Mouse (Mus musculus) limb, embryonic 15.5 days (tissue): ENCODE data around the gene Galt. TPM values are rescaled to one million over a fixed set of nuclear protein-coding genes. Genes with fewer than 3 reads are reported as not detected.

ENCODE experiments used
- ATAC-seq: fragments of 200-750 bp; cut with Nextera tagmentation; 2 replicates; pipeline ENCODE4 v1.8.0; 2017; ENCODE audit warnings: low read depth, moderate TSS enrichment; ENCODE audit not compliant: insufficient number of reproducible peaks, low FRiP score, low TSS enrichment
- H3K27ac ChIP-seq: fragments of 300-500 bp; sonication (generic); 2 replicates; pipeline ENCODE4 v1.5.1; 2015; ENCODE audit warnings: moderate library complexity, mild to moderate bottlenecking, inconsistent platforms
- H3K27me3 ChIP-seq: fragments of 300-500 bp; sonication (generic); 2 replicates; pipeline ENCODE4 v1.6.1; 2015; ENCODE audit warnings: inconsistent platforms
- H3K36me3 ChIP-seq: fragments of 300-500 bp; sonication (generic); 2 replicates; pipeline ENCODE4 v1.6.1; 2015; ENCODE audit warnings: inconsistent platforms
- H3K4me1 ChIP-seq: fragments of 300-500 bp; sonication (generic); 2 replicates; pipeline ENCODE4 v1.6.1; 2015; ENCODE audit warnings: inconsistent platforms
- H3K4me2 ChIP-seq: fragments of 300-500 bp; sonication (generic); 2 replicates; pipeline ENCODE4 v1.6.1; 2015; ENCODE audit warnings: mild to moderate bottlenecking, inconsistent platforms
- H3K4me3 ChIP-seq: fragments of 300-500 bp; sonication (generic); 2 replicates; pipeline ENCODE4 v1.5.1; 2015; ENCODE audit warnings: mild to moderate bottlenecking, inconsistent platforms
- H3K9ac ChIP-seq: fragments of 300-500 bp; sonication (generic); 2 replicates; pipeline ENCODE4 v1.6.1; 2015; ENCODE audit warnings: inconsistent platforms
- H3K9me3 ChIP-seq: fragments of 300-500 bp; sonication (generic); 2 replicates; pipeline ENCODE4 v1.6.1; 2016; ENCODE audit warnings: inconsistent platforms
- WGBS: fragments of 180-500 bp; shearing (Covaris S2); methylation state at CpG from one replicate; pipeline ENCODE4 v1.1.7; 2015; 5-methylcytosine and 5-hydroxymethylcytosine counted together
- polyA plus RNA-seq: library from polyadenylated mRNA; unstranded; fragments of >200 nt; fragmentation: Nextera tagmentation; extraction: Ambion mirVana; gene quantifications from 2 replicates; pipeline ENCODE4 v1.2.1, GENCODE M21; 2015

Galt gene
- polyA plus RNA-seq, 1 experiment from 2014 or later: 38.7 TPM

DNA sequence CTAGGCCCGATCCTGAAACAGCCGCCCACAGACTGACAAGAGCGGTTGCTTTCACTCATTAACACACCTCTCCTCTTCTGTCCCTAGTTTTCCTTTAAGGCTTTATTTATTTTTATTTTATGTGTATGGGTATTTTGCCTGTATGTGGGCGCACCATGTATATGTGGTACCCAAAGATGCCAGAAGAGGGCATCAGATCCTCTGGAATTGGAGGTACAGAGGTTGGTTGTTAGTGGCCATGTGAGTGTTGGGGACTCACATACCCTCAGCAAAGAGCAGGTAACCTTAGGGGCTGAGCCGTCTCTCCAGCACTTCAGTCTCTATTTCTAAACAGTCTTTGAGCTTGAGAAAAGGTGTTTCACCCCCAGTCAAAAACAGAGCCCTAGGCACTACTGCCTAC lies 39.4 kb upstream of the Galt start:
- no peak for ATAC-seq
- Histone ChIP-seq H3K36me3 (peaks cover 53% of the 10 kb centered on the region), H3K9ac (no peak overlapping the region), H3K4me1 (peaks cover 45% of the 10 kb centered on the region), H3K27me3 (no peaks in the 10 kb centered on the region), H3K4me3 (no peak overlapping the region), H3K9me3 (no peaks in the 10 kb centered on the region), H3K27ac (no peak overlapping the region), H3K4me2 (no peak overlapping the region)
- WGBS: 85% methylated on average over 5 of the region's 5 CpGs

- peaks cover 39% of the 10 kb centered on the region for H3K4me1 ChIP-seq
- H3K36me3 ChIP-seq: peaks cover 49% of the 10 kb centered on the region
- H3K9ac ChIP-seq: no peak overlapping the region
- no peak overlapping the region for H3K4me2 ChIP-seq
- no peak for ATAC-seq
- H3K27ac ChIP-seq: 0 out of 2 replicates have a peak overlapping the region, but pooled peaks have one; percentile 47
- no peak overlapping the region for H3K4me3 ChIP-seq
- H3K27me3 ChIP-seq: no peaks in the 10 kb centered on the region
- 37% methylated on average over 6 of the region's 6 CpGs for WGBS
- H3K9me3 ChIP-seq: no peaks in the 10 kb centered on the region
Measured at GRCm38 (mm10) chr4:41716834-41717233, 38.2 kb upstream of the Galt start.

DNA sequence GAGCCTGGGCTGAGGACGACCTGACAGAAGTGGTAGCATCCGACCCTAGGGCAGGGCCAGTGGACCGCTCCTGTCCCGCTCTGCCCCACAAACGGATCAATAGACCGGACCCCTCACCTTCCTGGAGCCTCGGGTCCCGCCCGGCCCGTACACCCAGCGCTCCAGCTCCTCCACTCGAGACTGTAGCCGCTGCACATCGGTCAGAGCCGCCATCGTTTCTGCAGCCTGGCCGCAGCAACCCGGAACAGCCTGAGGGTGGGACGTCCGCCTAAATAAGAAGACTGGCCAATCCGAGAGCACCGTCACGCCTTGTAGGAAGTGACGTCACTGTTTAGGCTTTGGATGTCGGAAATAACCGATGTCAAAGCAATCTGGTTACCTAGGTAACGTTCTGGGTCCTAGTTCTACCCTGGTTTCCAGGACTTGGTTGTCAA lies 32.1 kb upstream of the Galt start, which contains the start of gene Dctn3:
Gene Dctn3, minus strand, starts transcription at position 253 of the 434 bp plus-strand sequence.
- ATAC-seq: peak; percentile 89
- H3K9me3 ChIP-seq: no peaks in the 10 kb centered on the region
- H3K4me1 ChIP-seq: peaks cover 22% of the 10 kb centered on the region
- peaks cover 25% of the 10 kb centered on the region for H3K36me3 ChIP-seq
- no peak within 1 kb of the TSS for H3K27ac ChIP-seq
- peak within 1 kb of the TSS; percentile 76 for H3K9ac ChIP-seq
- WGBS: under 1% methylated on average over 27 of the region's 27 CpGs
- peak within 1 kb of the TSS; percentile 76 for H3K4me2 ChIP-seq
- peak within 1 kb of the TSS; percentile 93 for H3K4me3 ChIP-seq
- peaks cover 45% of the 10 kb centered on the region for H3K27me3 ChIP-seq

DNA sequence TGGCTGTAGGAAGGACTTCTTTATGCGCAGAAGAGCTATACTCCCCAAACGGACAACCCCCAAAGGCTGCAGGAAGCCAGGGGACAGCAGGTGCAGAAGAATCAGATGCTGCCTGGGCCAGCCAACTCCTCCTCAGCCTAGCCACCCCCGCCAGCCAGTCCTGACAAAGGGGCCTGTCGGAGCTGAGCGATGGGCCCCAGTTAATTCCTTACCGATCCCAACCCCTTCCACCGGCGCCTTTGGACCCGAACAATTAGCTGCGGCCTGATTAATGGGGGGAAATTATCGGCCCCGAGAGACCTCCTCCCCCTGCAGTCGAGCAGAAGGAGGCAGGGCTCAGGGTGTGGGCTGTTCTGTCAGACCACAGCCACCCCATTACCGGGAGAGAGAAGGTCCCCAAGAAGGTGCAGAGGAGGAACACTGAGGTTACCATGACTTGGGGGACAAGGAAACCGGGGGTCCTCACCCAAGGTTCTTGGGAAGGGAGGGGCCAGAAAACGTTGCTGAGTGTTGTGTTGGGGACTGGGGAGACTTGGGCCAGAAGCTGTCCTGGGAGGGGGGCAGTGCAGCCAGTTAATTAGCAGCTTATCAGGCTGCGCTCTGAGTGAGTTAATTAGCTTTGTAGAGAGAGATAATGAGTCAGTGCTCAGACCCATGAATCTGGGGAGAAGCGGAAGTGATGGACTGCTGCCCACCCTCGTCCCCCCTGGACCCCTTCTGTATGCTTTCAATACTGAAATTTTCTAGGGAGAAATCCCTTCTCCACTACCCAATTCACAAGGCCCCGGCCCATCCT lies 28.0 kb upstream of the Galt start:
- no peak for ATAC-seq
- H3K27me3 ChIP-seq: peaks cover 80% of the 10 kb centered on the region
- 14% methylated on average over 20 of the region's 20 CpGs for WGBS
- no peak overlapping the region for H3K27ac ChIP-seq
- H3K4me3 ChIP-seq: no peak overlapping the region
- H3K36me3 ChIP-seq: no peaks in the 10 kb centered on the region
- H3K9ac ChIP-seq: no peak overlapping the region
- peaks cover 26% of the 10 kb centered on the region for H3K4me1 ChIP-seq
- no peaks in the 10 kb centered on the region for H3K9me3 ChIP-seq
- no peak overlapping the region for H3K4me2 ChIP-seq

DNA sequence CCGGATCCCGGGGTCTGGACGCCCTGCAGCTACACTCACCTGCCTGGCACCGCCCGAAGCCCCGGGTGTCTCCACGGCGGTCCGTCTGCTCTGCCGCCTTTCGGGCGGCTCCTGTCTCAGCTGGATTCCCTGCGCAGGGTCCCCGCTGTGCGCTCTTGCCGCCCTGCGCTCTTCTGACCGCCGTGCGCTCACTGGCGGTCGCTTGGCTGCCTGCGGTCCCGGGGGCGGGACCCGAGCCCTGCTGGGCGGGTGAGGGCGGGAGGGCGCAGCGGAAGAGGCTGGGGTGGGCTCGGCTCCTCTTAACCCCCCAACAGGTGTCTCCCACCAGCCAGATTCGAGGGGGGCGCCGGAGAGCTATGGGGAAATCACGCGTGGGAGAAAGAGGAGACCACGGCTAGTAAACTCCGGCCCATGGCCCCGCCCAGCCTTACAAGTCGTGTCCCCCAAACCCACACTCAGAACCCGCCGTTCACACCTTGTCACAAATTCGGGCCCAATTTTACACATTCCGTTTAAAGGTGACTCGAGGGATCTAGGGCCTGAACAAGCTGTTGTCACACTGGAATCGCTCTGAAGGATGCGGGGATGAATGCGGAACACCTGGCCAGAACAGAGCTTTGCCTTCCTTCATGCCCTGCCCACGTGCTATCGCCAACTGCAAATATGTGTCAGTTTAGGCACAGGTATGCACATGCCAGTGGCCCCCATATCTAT lies 23.8 kb upstream of the Galt start, which contains the start of gene Arid3c:
Gene Arid3c, minus strand, starts transcription at position 91 of the 714 bp plus-strand sequence.
- H3K27me3 ChIP-seq: peaks cover 71% of the 10 kb centered on the region
- no peaks in the 10 kb centered on the region for H3K9me3 ChIP-seq
- H3K4me2 ChIP-seq: peak within 1 kb of the TSS; percentile 53
- 0 out of 2 replicates have a peak within 1 kb of the TSS, but pooled peaks have one; percentile 3 for H3K9ac ChIP-seq
- no peaks in the 10 kb centered on the region for H3K36me3 ChIP-seq
- peak within 1 kb of the TSS; percentile 30 for H3K4me3 ChIP-seq
- no peak within 1 kb of the TSS for H3K27ac ChIP-seq
- no peak for ATAC-seq
- peaks cover 12% of the 10 kb centered on the region for H3K4me1 ChIP-seq
- 3% methylated on average over 50 of the region's 50 CpGs for WGBS

DNA sequence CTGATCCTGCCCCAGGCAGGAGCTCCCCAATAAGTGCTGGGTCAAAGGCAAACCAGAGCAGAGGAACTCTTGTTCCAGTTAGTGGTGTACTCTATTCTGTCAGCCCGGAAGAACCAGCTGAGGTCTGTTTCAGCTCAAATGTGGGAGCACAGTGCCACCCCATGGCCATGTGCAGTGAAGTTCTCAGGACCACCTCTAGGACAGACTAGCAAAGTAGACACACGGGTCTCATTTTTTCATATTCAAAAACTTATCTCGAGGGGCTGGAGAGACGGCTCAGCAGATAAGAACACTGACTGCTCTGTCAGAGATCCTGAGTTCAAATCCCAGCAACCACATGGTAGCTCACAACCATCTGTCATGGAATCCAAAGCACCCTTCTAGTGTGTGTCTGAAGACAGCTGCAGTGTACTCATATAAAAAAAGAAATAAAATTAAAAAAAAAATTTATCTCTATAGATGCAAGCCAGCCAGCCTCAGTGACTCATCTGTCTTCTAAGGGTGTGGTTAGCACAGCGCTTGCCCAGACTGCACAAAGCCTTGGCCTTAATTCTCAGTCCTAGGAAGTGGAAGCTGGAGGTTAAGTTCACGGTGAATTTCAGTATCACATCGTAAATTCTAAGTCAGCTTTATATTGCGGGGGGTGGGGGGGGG lies 17.3 kb upstream of the Galt start:
- no peak for ATAC-seq
- H3K9me3 ChIP-seq: no peaks in the 10 kb centered on the region
- no peak overlapping the region for H3K27ac ChIP-seq
- H3K4me2 ChIP-seq: no peak overlapping the region
- H3K27me3 ChIP-seq: peaks cover 13% of the 10 kb centered on the region
- H3K9ac ChIP-seq: no peak overlapping the region
- no peak overlapping the region for H3K4me3 ChIP-seq
- peaks cover 10% of the 10 kb centered on the region for H3K36me3 ChIP-seq
- WGBS: 21% methylated on average over 8 of the region's 8 CpGs
- H3K4me1 ChIP-seq: peaks cover 15% of the 10 kb centered on the region

DNA sequence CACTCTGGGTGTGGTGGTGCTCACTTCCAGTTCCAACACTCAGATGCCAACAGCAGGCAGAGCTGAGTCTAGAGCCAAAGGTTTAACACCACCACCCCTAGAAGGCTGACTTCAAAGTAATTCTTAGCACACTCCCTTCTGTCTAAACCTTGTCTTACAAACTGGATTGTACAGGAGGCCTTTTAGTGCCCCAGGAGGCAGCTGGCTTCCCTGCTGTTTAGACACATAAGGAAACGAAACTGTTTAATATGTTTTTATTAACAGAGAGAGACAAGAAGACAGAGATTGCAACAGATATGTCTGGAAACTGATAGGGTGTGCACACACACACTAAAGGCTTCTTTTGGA lies 16.8 kb upstream of the Galt start:
- Histone ChIP-seq H3K27ac (no peak overlapping the region), H3K36me3 (peaks cover 10% of the 10 kb centered on the region), H3K9ac (no peak overlapping the region), H3K4me3 (no peak overlapping the region), H3K27me3 (peaks cover 8% of the 10 kb centered on the region), H3K4me1 (peaks cover 15% of the 10 kb centered on the region), H3K9me3 (no peaks in the 10 kb centered on the region), H3K4me2 (no peak overlapping the region)
- 48% methylated on average over 1 of the region's 1 CpGs for WGBS
- ATAC-seq: no peak

DNA sequence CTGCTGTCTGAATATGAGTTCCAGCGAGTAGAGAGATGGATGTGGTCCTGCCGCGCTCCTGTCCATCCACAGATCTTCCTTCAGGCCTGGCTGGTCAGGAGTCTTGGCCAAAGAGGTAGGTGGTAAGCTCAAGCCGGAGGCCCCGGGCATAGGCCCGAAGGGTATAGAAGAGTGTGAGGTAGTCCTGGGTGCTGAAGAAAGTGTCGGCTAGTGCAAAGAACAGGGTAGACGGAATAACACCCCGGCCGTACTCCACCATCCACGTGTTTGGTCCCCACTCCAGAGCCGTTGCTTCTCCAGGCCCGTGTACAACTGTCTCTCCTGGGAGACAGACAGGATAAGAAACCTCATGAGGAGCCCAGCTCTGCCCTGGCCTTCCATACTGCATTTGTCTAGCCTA lies 15.8 kb upstream of the Galt start:
- no peaks in the 10 kb centered on the region for H3K9me3 ChIP-seq
- H3K36me3 ChIP-seq: peaks cover 10% of the 10 kb centered on the region
- H3K9ac ChIP-seq: no peak overlapping the region
- no peak overlapping the region for H3K4me2 ChIP-seq
- 92% methylated on average over 13 of the region's 13 CpGs for WGBS
- no peak for ATAC-seq
- no peaks in the 10 kb centered on the region for H3K27me3 ChIP-seq
- no peak overlapping the region for H3K27ac ChIP-seq
- H3K4me1 ChIP-seq: peaks cover 15% of the 10 kb centered on the region
- no peak overlapping the region for H3K4me3 ChIP-seq

GRCm38 (mm10) chr4:41740380-41741157 lies 14.5 kb upstream of the Galt start:
- Histone ChIP-seq H3K4me2 (peak overlapping the region; percentile 92), H3K9me3 (no peaks in the 10 kb centered on the region), H3K9ac (peak overlapping the region; percentile 60), H3K27ac (peak overlapping the region; percentile 89), H3K4me1 (peaks cover 15% of the 10 kb centered on the region), H3K4me3 (peak overlapping the region; percentile 75), H3K27me3 (no peaks in the 10 kb centered on the region), H3K36me3 (peaks cover 10% of the 10 kb centered on the region)
- peak; percentile 79 for ATAC-seq
- WGBS: under 1% methylated on average over 48 of the region's 48 CpGs

DNA sequence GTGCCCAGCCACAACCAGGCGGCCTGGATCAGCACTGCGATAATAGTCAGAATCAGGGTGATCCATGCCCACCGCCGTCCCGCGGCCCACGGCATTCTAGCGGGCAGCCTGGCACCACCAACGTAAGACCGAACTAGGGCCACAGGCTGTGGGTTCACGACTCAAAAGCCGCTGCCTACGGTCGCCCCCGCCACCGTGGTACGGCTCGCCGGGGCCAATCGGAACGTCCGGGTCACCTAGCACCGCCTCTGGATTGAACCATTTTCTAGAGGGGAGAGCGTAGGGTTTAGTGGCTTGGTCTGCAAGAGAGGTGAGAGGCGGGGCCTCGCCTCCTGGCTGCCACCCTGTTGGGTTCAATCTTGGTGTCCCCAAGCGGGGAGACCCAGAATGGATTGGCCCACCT lies 13.9 kb upstream of the Galt start:
- H3K27ac ChIP-seq: peak overlapping the region; percentile 89
- H3K4me2 ChIP-seq: peak overlapping the region; percentile 92
- H3K4me3 ChIP-seq: peak overlapping the region; percentile 75
- under 1% methylated on average over 27 of the region's 27 CpGs for WGBS
- peaks cover 15% of the 10 kb centered on the region for H3K4me1 ChIP-seq
- H3K9me3 ChIP-seq: no peaks in the 10 kb centered on the region
- H3K36me3 ChIP-seq: peaks cover 10% of the 10 kb centered on the region
- peak overlapping the region; percentile 60 for H3K9ac ChIP-seq
- no peaks in the 10 kb centered on the region for H3K27me3 ChIP-seq
- peak; percentile 93 for ATAC-seq

DNA sequence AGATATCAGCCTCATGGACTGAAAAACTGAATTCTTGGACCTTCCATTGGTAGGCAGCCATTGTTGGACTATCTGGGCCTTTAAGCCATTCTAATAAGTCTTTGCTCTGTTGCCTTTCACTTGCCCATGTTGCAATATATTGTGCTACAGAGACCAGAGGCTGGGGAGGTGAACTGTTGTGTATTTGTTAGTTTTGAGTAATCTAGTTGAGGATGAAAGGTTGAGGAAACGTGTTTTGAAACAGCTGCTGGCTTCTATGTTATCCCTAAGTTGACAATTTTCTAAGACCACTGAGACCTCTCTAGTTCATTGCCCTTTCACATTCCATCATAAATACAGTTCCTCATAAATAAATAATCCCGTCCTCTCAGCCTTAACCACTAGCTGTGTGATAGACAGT lies 10.9 kb upstream of the Galt start:
- H3K36me3 ChIP-seq: peaks cover 6% of the 10 kb centered on the region
- WGBS: 71% methylated on average over 2 of the region's 2 CpGs
- no peak overlapping the region for H3K27ac ChIP-seq
- no peak for ATAC-seq
- no peaks in the 10 kb centered on the region for H3K27me3 ChIP-seq
- no peaks in the 10 kb centered on the region for H3K9me3 ChIP-seq
- H3K4me1 ChIP-seq: peaks cover 15% of the 10 kb centered on the region
- no peak overlapping the region for H3K4me3 ChIP-seq
- H3K9ac ChIP-seq: no peak overlapping the region
- no peak overlapping the region for H3K4me2 ChIP-seq
